Mouse (Mus musculus): Measurements from ENCODE around the gene Pros1. TPM values are rescaled to one million over a fixed set of nuclear protein-coding genes. Genes with fewer than 3 reads are reported as not detected.

The Pros1 gene
- polyA plus RNA-seq, 1 experiment from 2014 or later = 19.1 TPM

DNA sequence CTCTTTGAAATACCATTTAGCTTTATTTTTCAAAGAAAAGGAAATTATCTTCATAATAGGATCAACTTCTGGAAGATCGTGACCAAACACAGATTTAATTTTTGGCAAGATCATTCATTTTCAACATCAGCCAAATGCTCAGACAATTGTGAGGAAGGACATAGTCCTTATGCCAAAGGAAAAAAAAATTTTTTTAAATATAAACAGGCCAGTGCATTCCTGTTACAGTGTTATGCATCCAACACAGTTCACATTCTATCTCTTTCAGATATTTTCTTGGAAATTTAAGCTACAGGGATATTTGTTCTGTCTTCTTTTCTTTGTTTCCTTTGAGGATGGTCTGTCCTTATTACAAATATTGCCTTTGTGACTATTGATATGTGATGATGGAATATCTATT lies 57.3 kb downstream of the Pros1 start:
- 75% methylated on average over 1 of the region's 1 CpGs for WGBS (ENCODE audit: insufficient replicate concordance)
- no peaks in the 10 kb centered on the region for H3K4me1 ChIP-seq (ENCODE audit: insufficient read depth)
- no peak overlapping the region for H3K4me2 ChIP-seq (ENCODE audit: low read depth, low read length)
- ATAC-seq (no peak), DNase-seq (no peak)
- H3K4me3 ChIP-seq (ENCODE audit: low read depth, low read length) = no peak overlapping the region
- no peaks in the 10 kb centered on the region for H3K27me3 ChIP-seq (ENCODE audit: insufficient read depth, low read length)
- H3K36me3 ChIP-seq (replicated peaks; ENCODE audit: insufficient read depth, low read length) = no peaks in the 10 kb centered on the region
- no peak overlapping the region for H3K27ac ChIP-seq (ENCODE audit: low read depth)
- TF ChIP-seq EP300 (IDR thresholded peaks at IDR 0.05; ENCODE audit: low read depth) (no peak), CTCF (IDR thresholded peaks at IDR 0.05; ENCODE audit: low read depth) (no peak)
- no peak overlapping the region for H3K9ac ChIP-seq (replicated peaks)
- no peaks in the 10 kb centered on the region for H3K9me3 ChIP-seq (ENCODE audit: low read length)

- H3K27ac ChIP-seq (ENCODE audit: low read depth) = no peak overlapping the region
- H3K4me1 ChIP-seq (ENCODE audit: insufficient read depth) = no peaks in the 10 kb centered on the region
- no peak overlapping the region for H3K4me3 ChIP-seq (ENCODE audit: low read depth, low read length)
- ATAC-seq (no peak), DNase-seq (no peak)
- H3K27me3 ChIP-seq (ENCODE audit: insufficient read depth, low read length) = no peaks in the 10 kb centered on the region
- TF ChIP-seq EP300 (IDR thresholded peaks at IDR 0.05; ENCODE audit: low read depth) (no peak), CTCF (IDR thresholded peaks at IDR 0.05; ENCODE audit: low read depth) (no peak)
- no peak overlapping the region for H3K9ac ChIP-seq (replicated peaks)
- H3K4me2 ChIP-seq (ENCODE audit: low read depth, low read length) = no peak overlapping the region
- WGBS (ENCODE audit: insufficient replicate concordance) = 81% methylated on average over 2 of the region's 2 CpGs
- no peaks in the 10 kb centered on the region for H3K36me3 ChIP-seq (replicated peaks; ENCODE audit: insufficient read depth, low read length)
- H3K9me3 ChIP-seq (ENCODE audit: low read length) = no peaks in the 10 kb centered on the region
Measured at GRCm38 (mm10) chr16:62912246-62912645, 58.1 kb downstream of the Pros1 start.

- DNase-seq (no peak), ATAC-seq (peak; percentile 54)
- no peaks in the 10 kb centered on the region for H3K4me1 ChIP-seq (ENCODE audit: insufficient read depth)
- TF ChIP-seq EP300 (IDR thresholded peaks at IDR 0.05; ENCODE audit: low read depth) (no peak), CTCF (IDR thresholded peaks at IDR 0.05; ENCODE audit: low read depth) (no peak)
- no peak overlapping the region for H3K9ac ChIP-seq (replicated peaks)
- H3K9me3 ChIP-seq (ENCODE audit: low read length) = no peaks in the 10 kb centered on the region
- H3K36me3 ChIP-seq (replicated peaks; ENCODE audit: insufficient read depth, low read length) = no peaks in the 10 kb centered on the region
- WGBS (ENCODE audit: insufficient replicate concordance) = 66% methylated on average over 5 of the region's 5 CpGs
- no peak overlapping the region for H3K4me3 ChIP-seq (ENCODE audit: low read depth, low read length)
- H3K27me3 ChIP-seq (ENCODE audit: insufficient read depth, low read length) = no peaks in the 10 kb centered on the region
- H3K27ac ChIP-seq (ENCODE audit: low read depth) = no peak overlapping the region
- no peak overlapping the region for H3K4me2 ChIP-seq (ENCODE audit: low read depth, low read length)
Measured at GRCm38 (mm10) chr16:62915530-62915929, 61.4 kb downstream of the Pros1 start.

GRCm38 (mm10) chr16:62922245-62922644 lies 68.1 kb downstream of the Pros1 start:
- Histone ChIP-seq H3K9ac (replicated peaks) (no peak overlapping the region), H3K4me1 (ENCODE audit: insufficient read depth) (no peaks in the 10 kb centered on the region), H3K4me3 (ENCODE audit: low read depth, low read length) (no peak overlapping the region), H3K4me2 (ENCODE audit: low read depth, low read length) (no peak overlapping the region), H3K27ac (ENCODE audit: low read depth) (peak overlapping the region; percentile 37), H3K27me3 (ENCODE audit: insufficient read depth, low read length) (no peaks in the 10 kb centered on the region), H3K36me3 (replicated peaks; ENCODE audit: insufficient read depth, low read length) (no peaks in the 10 kb centered on the region), H3K9me3 (ENCODE audit: low read length) (no peaks in the 10 kb centered on the region)
- peak; percentile 23 for DNase-seq
- WGBS (ENCODE audit: insufficient replicate concordance) = 53% methylated on average over 8 of the region's 8 CpGs
- TF ChIP-seq EP300 (IDR thresholded peaks at IDR 0.05; ENCODE audit: low read depth) (no peak), CTCF (IDR thresholded peaks at IDR 0.05; ENCODE audit: low read depth) (no peak)
- ATAC-seq = peak; percentile 99

- TF ChIP-seq CTCF (IDR thresholded peaks at IDR 0.05; ENCODE audit: low read depth) = no peak
- TF ChIP-seq EP300 (IDR thresholded peaks at IDR 0.05; ENCODE audit: low read depth) = no peak
- Histone ChIP-seq H3K4me3 (ENCODE audit: low read depth, low read length) (no peak overlapping the region), H3K4me2 (ENCODE audit: low read depth, low read length) (no peak overlapping the region), H3K9me3 (ENCODE audit: low read length) (no peaks in the 10 kb centered on the region), H3K36me3 (replicated peaks; ENCODE audit: insufficient read depth, low read length) (no peaks in the 10 kb centered on the region; the same call in 1 of the 2 replicates), H3K9ac (replicated peaks) (no peak overlapping the region), H3K4me1 (ENCODE audit: insufficient read depth) (no peaks in the 10 kb centered on the region), H3K27ac (ENCODE audit: low read depth) (no peak overlapping the region), H3K27me3 (ENCODE audit: insufficient read depth, low read length) (no peaks in the 10 kb centered on the region)
- 76% methylated on average over 6 of the region's 6 CpGs for WGBS (ENCODE audit: insufficient replicate concordance)
- ATAC-seq (no peak), DNase-seq (no peak)
Measured at GRCm38 (mm10) chr16:62931341-62931740, 77.2 kb downstream of the Pros1 start.

DNA sequence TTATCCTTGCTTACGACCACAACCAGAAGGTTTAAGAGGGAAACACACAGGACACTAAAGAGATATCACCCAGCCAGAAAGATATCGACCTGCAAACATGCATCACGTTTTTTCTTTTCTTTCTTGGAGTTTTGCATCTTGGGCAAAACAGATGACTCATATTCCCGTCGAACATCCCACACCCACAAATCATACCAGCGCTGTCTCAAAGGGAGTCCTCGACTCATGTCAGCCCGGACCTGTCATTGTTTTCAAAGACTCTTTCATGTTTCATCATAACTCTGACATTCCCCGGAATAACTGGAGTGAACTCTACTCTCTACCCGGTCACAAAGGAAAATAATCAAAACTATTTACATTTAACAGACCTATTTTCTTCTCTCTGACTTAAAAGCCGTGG lies 82.2 kb downstream of the Pros1 start:
- ATAC-seq (no peak), DNase-seq (no peak)
- WGBS (ENCODE audit: insufficient replicate concordance) = 69% methylated on average over 11 of the region's 11 CpGs
- no peak overlapping the region for H3K27ac ChIP-seq (ENCODE audit: low read depth)
- no peak for TF ChIP-seq CTCF (IDR thresholded peaks at IDR 0.05; ENCODE audit: low read depth)
- TF ChIP-seq EP300 (IDR thresholded peaks at IDR 0.05; ENCODE audit: low read depth) = no peak
- no peaks in the 10 kb centered on the region for H3K27me3 ChIP-seq (ENCODE audit: insufficient read depth, low read length)
- H3K36me3 ChIP-seq (replicated peaks; ENCODE audit: insufficient read depth, low read length) = no peaks in the 10 kb centered on the region
- no peak overlapping the region for H3K4me2 ChIP-seq (ENCODE audit: low read depth, low read length)
- H3K9ac ChIP-seq (replicated peaks) = no peak overlapping the region
- no peak overlapping the region for H3K4me3 ChIP-seq (ENCODE audit: low read depth, low read length)
- no peaks in the 10 kb centered on the region for H3K9me3 ChIP-seq (ENCODE audit: low read length)
- no peaks in the 10 kb centered on the region for H3K4me1 ChIP-seq (ENCODE audit: insufficient read depth)
